Mouse (Mus musculus) bone marrow, adult 2 months (tissue): ENCODE data around the gene Zcchc13. TPM values are rescaled to one million over a fixed set of nuclear protein-coding genes. Genes with fewer than 3 reads are reported as not detected.

Experiments
- H3K27ac ChIP-seq: fragments of 200-500 bp; 2 replicates; pipeline ENCODE4 v1.5.1; 2012; ENCODE audit warnings: low read depth, mild to moderate bottlenecking, control low read depth, inconsistent platforms, low read length; ENCODE audit not compliant: control insufficient read depth, poor library complexity, insufficient read depth
- H3K4me1 ChIP-seq: fragments of 200-500 bp; 2 replicates; pipeline ENCODE4 v1.6.1; 2011; ENCODE audit warnings: low read length; ENCODE audit not compliant: control insufficient read depth, insufficient read depth
- H3K4me3 ChIP-seq: fragments of 200-500 bp; replicated peaks from 2 replicates; pipeline ENCODE3; 2011; ENCODE audit warnings: mild to moderate bottlenecking, low read depth, low read length, control low read depth; ENCODE audit not compliant: control insufficient read depth
- CTCF ChIP-seq: fragments of 200-500 bp; IDR thresholded peaks from 2 replicates; pipeline ENCODE4 v1.5.1; 2011; ENCODE audit warnings: low read length, control low read depth; ENCODE audit not compliant: control insufficient read depth, insufficient read depth
- POLR2A ChIP-seq: fragments of 200-500 bp; IDR thresholded peaks from 2 replicates; pipeline ENCODE4 v1.6.1; 2011; ENCODE audit warnings: low read depth, mild to moderate bottlenecking, control low read depth, low read length, borderline replicate concordance; ENCODE audit not compliant: control insufficient read depth
- WGBS: fragments of 180-500 bp; shearing (Covaris S2); methylation state at CpG from one replicate; pipeline ENCODE4 v1.1.7; 2018; 5-methylcytosine and 5-hydroxymethylcytosine counted together
- polyA plus RNA-seq: library from polyadenylated mRNA; stranded (reverse); fragments of >200 nt; gene quantifications from 2 replicates; pipeline ENCODE4 v1.2.4, GENCODE M21; 2011; ENCODE audit warnings: low replicate concordance; ENCODE audit not compliant: missing spikeins, insufficient read depth, insufficient read length

Gene Zcchc13
- polyA plus RNA-seq, 1 experiment: 1.4 TPM

DNA sequence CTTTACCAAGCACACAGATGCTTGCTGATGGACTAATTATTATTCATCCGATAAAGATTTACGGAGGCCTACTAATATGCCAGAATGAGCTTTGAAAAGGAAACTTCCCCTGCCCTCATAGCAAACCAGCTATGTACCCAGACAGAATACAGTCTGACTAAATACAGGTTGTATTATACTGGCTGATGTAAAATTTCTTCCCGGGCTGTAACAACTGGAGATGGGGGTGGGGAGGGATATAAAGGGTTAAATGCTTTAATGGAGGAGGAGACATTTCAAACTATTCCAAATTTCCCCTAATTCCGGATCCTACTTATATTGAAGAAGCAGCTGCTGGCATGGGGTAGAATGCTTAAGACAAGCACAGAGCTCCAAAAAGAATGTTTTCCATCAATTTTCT, 14.9 kb upstream of the Zcchc13 start:
- H3K27ac ChIP-seq: no peak overlapping the region
- no peaks in the 10 kb centered on the region for H3K4me1 ChIP-seq
- WGBS: 77% methylated on average over 4 of the region's 4 CpGs
- TF ChIP-seq POLR2A: no peak
- TF ChIP-seq CTCF: no peak
- no peak overlapping the region for H3K4me3 ChIP-seq

DNA sequence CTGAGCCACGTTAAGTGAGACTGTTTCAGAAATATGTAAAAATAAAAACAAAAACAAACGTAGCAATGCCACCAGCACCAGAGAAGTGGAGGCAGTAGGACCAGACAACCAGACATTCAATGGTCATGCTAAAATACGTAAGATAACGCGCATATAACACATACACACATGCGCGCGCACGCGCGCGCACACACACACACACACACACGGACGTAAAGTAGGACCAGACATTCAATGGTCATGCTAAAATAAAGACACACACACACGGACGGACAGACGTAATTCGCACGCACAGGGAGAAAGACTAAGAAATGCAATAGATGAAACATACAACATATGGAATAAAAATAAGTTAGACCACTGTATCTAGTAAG, 14.2 kb upstream of the Zcchc13 start:
- Histone ChIP-seq H3K4me3 (peak overlapping the region; percentile 68), H3K27ac (peak overlapping the region; percentile 4; the same call in 1 of the 2 replicates), H3K4me1 (no peaks in the 10 kb centered on the region)
- 10% methylated on average over 19 of the region's 19 CpGs for WGBS
- TF ChIP-seq CTCF (no peak), POLR2A (peak; percentile 40; the same call in 1 of the 2 replicates)

GRCm38 (mm10) chrX:103616536-103617404, 13.6 kb upstream of the Zcchc13 start:
- H3K4me3 ChIP-seq: peak overlapping the region; percentile 68
- no peaks in the 10 kb centered on the region for H3K4me1 ChIP-seq
- TF ChIP-seq POLR2A (no peak), CTCF (no peak)
- 0% methylated on average over 27 of the region's 50 CpGs for WGBS
- peak overlapping the region; percentile 67 for H3K27ac ChIP-seq

DNA sequence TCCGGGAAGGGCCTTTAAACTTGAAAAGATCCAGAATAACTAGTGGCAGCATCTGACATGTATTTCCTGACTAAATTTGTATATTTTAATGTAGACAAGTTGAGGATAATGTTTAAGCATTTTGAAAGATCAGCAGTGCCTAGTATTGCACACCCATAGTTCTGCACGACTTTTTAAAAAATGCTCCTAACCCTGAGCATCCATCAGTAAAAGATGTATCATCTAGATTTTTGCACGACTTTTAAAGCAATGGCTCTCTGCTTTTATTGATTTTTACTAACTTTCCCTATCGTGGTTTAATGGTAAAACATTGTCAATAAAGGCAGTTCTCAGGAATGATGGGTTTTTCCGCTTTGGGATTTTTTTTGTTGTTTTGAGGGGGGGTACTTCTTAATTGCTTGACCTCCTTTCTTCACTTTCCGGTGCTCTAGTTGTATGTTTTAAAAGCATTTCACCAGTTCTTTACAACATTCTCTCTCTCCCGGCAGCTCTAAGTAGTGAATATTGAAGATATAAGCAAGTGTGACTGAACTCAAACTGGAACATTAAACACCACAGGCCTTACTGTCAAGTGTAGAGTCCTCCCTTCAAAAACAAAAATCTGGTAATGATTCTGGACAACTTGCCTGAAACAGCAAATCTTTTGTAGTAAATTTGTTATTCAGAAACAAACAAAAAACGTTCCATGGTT, 12.8 kb upstream of the Zcchc13 start:
- no peak overlapping the region for H3K27ac ChIP-seq
- TF ChIP-seq POLR2A (no peak), CTCF (no peak)
- WGBS: 33% methylated on average over 8 of the region's 8 CpGs
- no peaks in the 10 kb centered on the region for H3K4me1 ChIP-seq
- H3K4me3 ChIP-seq: peak overlapping the region; percentile 61

- no peaks in the 10 kb centered on the region for H3K4me1 ChIP-seq
- H3K4me3 ChIP-seq: peak overlapping the region; percentile 63
- under 1% methylated on average over 8 of the region's 8 CpGs for WGBS
- H3K27ac ChIP-seq: peak overlapping the region; percentile 84
- TF ChIP-seq POLR2A (no peak), CTCF (no peak)
Measured at GRCm38 (mm10) chrX:103621799-103622198, 8.6 kb upstream of the Zcchc13 start.

DNA sequence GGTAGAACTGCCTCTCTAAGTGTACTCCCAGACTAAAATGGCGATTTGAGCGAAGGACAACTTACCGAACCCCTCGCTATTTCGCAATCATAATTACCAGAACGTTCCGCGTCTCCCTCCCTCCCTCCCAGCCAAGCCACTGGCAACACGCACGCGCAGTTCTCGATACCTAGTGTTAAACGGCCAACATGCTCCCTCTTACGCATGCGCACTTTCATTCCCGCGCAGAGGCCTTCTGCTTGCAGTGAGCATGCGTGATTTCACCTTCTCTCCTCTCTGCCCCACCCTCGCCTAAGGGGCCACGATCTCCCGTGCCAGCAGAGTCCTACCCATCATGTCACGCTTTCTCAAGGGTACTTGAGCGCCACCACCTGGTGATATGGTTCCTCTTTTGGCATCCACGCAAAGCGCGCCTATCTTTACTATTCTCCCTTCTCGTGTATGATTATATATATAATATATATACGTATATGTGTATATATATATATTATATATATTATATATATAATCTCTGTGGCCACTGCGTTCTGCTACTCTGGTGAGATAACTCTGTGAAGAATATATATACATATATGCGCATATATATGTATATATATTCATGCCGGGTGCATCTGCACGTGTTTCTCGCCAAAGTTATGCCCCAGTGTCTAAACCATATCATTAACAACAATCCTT, 8.0 kb upstream of the Zcchc13 start:
- Histone ChIP-seq H3K4me3 (peak overlapping the region; percentile 63), H3K4me1 (no peaks in the 10 kb centered on the region), H3K27ac (no peak overlapping the region; the same call in 1 of the 2 replicates)
- TF ChIP-seq POLR2A (peak; percentile 52; the same call in 1 of the 2 replicates), CTCF (peak; percentile 79)
- under 1% methylated on average over 33 of the region's 33 CpGs for WGBS

GRCm38 (mm10) chrX:103622935-103623280, 7.5 kb upstream of the Zcchc13 start:
- Histone ChIP-seq H3K27ac (no peak overlapping the region), H3K4me1 (no peaks in the 10 kb centered on the region), H3K4me3 (peak overlapping the region; percentile 42)
- 4% methylated on average over 13 of the region's 13 CpGs for WGBS
- no peak for TF ChIP-seq CTCF
- TF ChIP-seq POLR2A: no peak

DNA sequence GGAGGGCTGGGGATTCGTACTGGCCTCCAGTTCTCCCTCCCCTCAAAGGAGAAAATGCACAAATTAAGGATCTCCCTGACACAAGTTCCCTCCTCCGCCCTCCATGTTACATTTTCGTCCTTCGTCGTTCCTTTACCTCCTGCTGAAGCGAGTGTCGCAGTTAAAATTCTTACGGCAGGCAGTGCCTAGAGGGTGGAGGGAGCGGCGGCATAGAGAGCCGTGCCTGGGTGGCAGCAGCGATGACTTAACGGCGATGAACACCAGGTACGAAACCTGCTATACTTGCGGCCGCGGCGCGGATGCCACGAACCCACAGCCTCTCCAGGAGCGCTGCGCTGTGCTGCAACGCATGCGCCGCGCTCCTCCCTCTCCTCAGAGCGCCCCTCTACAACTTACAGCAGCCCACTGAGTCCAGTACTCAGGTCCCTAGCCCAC, 7.0 kb upstream of the Zcchc13 start:
- no peaks in the 10 kb centered on the region for H3K4me1 ChIP-seq
- peak overlapping the region; percentile 77 for H3K4me3 ChIP-seq
- 2% methylated on average over 27 of the region's 28 CpGs for WGBS
- peak overlapping the region; percentile 78 for H3K27ac ChIP-seq
- TF ChIP-seq POLR2A: no peak
- no peak for TF ChIP-seq CTCF
